In the genomic region with DNA sequence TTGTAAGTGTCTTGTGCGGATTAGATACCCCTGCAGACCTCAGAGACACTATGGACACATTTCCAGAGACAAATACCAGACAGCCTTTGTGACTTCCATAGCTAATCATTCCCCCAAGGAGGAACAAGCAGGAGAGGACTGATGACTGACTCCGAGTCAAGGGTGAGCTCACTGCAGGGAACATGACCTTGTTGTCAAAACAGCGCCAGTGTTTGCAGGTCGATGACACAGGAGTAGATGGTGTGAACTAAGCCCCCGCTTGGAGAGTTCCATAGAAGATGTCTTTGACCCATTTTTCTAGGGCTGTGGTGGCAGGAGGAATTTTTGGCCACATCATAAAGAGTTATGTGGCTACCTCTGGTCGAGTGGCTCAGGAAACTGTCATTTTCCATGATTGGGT, we compare ENCODE assay signal across 34 mouse cellular contexts. TPM values are rescaled to one million over a fixed set of nuclear protein-coding genes. Genes with fewer than 3 reads are reported as not detected.
A peak's percentile ranks its signal among the peaks of the same experiment; 100 is the strongest.
DNase-seq lines count a peak whose midpoint lies in the region; TF ChIP-seq lines count a peak whose summit lies in the region.
"Had no signal": no experiment of that assay in that cellular context is flagged by ENCODE, and none has a peak within 500 bp of the region (broad histone marks: within the 10 kb centered on the region; RNA-seq: fewer than 3 reads in every experiment).

No protein-coding gene starts in this region.

- no peaks in the 10 kb centered on the region for H3K36me3 ChIP-seq in CH12.LX (replicated peaks in 1 of 2; ENCODE audit: control insufficient read depth in 1 of 2, insufficient read depth in 1 of 2, low read length in 1 of 2)
- H3K36me3 ChIP-seq: embryonic facial prominence, embryonic 10.5 days; embryonic facial prominence, embryonic 13.5 days; forebrain, embryonic 12.5 days; forebrain, embryonic 15.5 days; heart, embryonic 10.5 days; heart, embryonic 13.5 days had no signal

- H3K27ac ChIP-seq in CH12.LX (ENCODE audit: insufficient read depth, low read depth): peak overlapping the region; percentile 97
- H3K27ac ChIP-seq: embryonic facial prominence, embryonic 10.5 days; embryonic facial prominence, embryonic 13.5 days; forebrain, embryonic 12.5 days; forebrain, embryonic 15.5 days; heart, adult 2 months; heart, embryonic 10.5 days; heart, embryonic 13.5 days; hindbrain, embryonic 14.5 days; hindbrain, postnatal 0 days had no signal

- no peaks in the 10 kb centered on the region for H3K9me3 ChIP-seq in CH12.LX (replicated peaks; ENCODE audit: low read length)
- H3K9me3 ChIP-seq: embryonic facial prominence, embryonic 10.5 days; embryonic facial prominence, embryonic 13.5 days; forebrain, embryonic 12.5 days; forebrain, embryonic 15.5 days; heart, embryonic 10.5 days; heart, embryonic 13.5 days had no signal

- H3K79me2 ChIP-seq in CH12.LX (replicated peaks; ENCODE audit: control insufficient read depth, extremely low read depth, insufficient read depth, poor library complexity, severe bottlenecking): no peaks in the 10 kb centered on the region

- no peak for TF ChIP-seq RAD21 in CH12.LX (IDR thresholded peaks at IDR 0.05; ENCODE audit: low read depth, low read length)

- TF ChIP-seq POLR2A in CH12.LX (IDR thresholded peaks at IDR 0.05; ENCODE audit: low read depth, low read length): no peak

- no peak overlapping the region for H3K9ac ChIP-seq in CH12.LX (ENCODE audit: insufficient read depth, low read depth)
- H3K9ac ChIP-seq: embryonic facial prominence, embryonic 13.5 days; forebrain, embryonic 12.5 days; forebrain, embryonic 15.5 days; heart, embryonic 13.5 days; hindbrain, embryonic 14.5 days had no signal

- peaks cover 68 to 91% of the 10 kb centered on the region in 2 experiments for H3K4me1 ChIP-seq in CH12.LX (ENCODE audit: control insufficient read depth in 1 of 2, insufficient read depth in 2 of 2)
- H3K4me1 ChIP-seq: embryonic facial prominence, embryonic 10.5 days; forebrain, embryonic 12.5 days; forebrain, embryonic 15.5 days had no signal

- peak overlapping the region in 1 of 3 experiments; percentile 29 for H3K4me3 ChIP-seq in CH12.LX (replicated peaks in 1 of 3; ENCODE audit: low read depth in 2 of 3, low read length in 2 of 3, poor library complexity in 1 of 3)
- H3K4me3 ChIP-seq: embryonic facial prominence, embryonic 10.5 days; embryonic facial prominence, embryonic 13.5 days; erythroblast, embryonic 14.5 days; forebrain, embryonic 12.5 days; forebrain, embryonic 15.5 days; heart, adult 2 months; heart, embryonic 10.5 days; heart, embryonic 13.5 days had no signal

- dilution Hi-C loops in CH12.LX (cut with MboI; ENCODE audit: extremely low pct_ligation_motif_present, extremely low pct_unique_long_range_greater_than_20kb, low sequenced_read_pairs): no loop called here

- TF ChIP-seq CTCF in CH12.LX (conservative IDR thresholded peaks at IDR 0.05 in 1 of 2, IDR thresholded peaks at IDR 0.05 in 1 of 2; ENCODE audit: low read depth in 2 of 2, low read length in 2 of 2): no peak

- in situ Hi-C loops in CH12.LX (cut with MboI; ENCODE audit: low pct_ligation_motif_present, low pct_unique_long_range_greater_than_20kb, low sequenced_read_pairs): loop anchor here (5.0 kb wide), 1 partner anchor 69 kb away; no protein-coding TSS in a partner anchor

- H3K4me2 ChIP-seq in CH12.LX (ENCODE audit: insufficient read depth, low read depth, poor library complexity, severe bottlenecking): no peak overlapping the region
- H3K4me2 ChIP-seq: embryonic facial prominence, embryonic 13.5 days; forebrain, embryonic 12.5 days; forebrain, embryonic 15.5 days; heart, embryonic 13.5 days; hindbrain, embryonic 14.5 days had no signal

- H3K27me3 ChIP-seq in CH12.LX (replicated peaks): no peaks in the 10 kb centered on the region
- H3K27me3 ChIP-seq: embryonic facial prominence, embryonic 13.5 days; forebrain, embryonic 12.5 days; forebrain, embryonic 15.5 days; Patski had no signal

- 0 out of 2 replicates have a peak, but pooled peaks have one; percentile 15 for TF ChIP-seq EP300 in CH12.LX (IDR thresholded peaks at IDR 0.05; ENCODE audit: low read length)

- peak; percentile 31 for DNase-seq in adrenal gland, adult 8-10 months
- no peak for DNase-seq in adrenal gland, postnatal 10 days
- DNase-seq in CH12.LX (ENCODE audit: extremely low read depth): no peak
- DNase-seq in Muller cell, postnatal 12 days (ENCODE audit: inconsistent ontology term): peak; percentile 82
- DNase-seq in heart, adult 18-20 months: no peak
- no peak for DNase-seq in thymus, postnatal 4 days
- DNase-seq: cerebellum, adult 18-20 months; cerebellum, adult 9-10 months; cerebellum, postnatal 25 days; gastrocnemius, postnatal 25 days; heart, adult 2 months; heart, postnatal 14 days; heart, postnatal 4 days; kidney, adult 18-20 months had no signal

TF ChIP-seq in CH12.LX, 34 proteins besides CTCF, POLR2A, EP300 and RAD21:
- TF ChIP-seq NRF1 (IDR thresholded peaks at IDR 0.05; ENCODE audit: low read depth, low read length): no peak
- TF ChIP-seq UBTF (IDR thresholded peaks at IDR 0.05; ENCODE audit: low read depth, low read length): no peak
- no peak for TF ChIP-seq CHD2 (IDR thresholded peaks at IDR 0.05; ENCODE audit: low read length)
- no peak for TF ChIP-seq JUN (IDR thresholded peaks at IDR 0.05; ENCODE audit: insufficient read depth, low read depth, low read length)
- no peak for TF ChIP-seq USF1 (IDR thresholded peaks at IDR 0.05; ENCODE audit: low read depth, low read length)
- no peak for TF ChIP-seq CHD1 (IDR thresholded peaks at IDR 0.05; ENCODE audit: low read depth, low read length)
- TF ChIP-seq ZMIZ1 (IDR thresholded peaks at IDR 0.05; ENCODE audit: low read depth, low read length): no peak
- no peak for TF ChIP-seq JUND (conservative IDR thresholded peaks at IDR 0.05; ENCODE audit: low read depth, low read length)
- TF ChIP-seq ETS1 (conservative IDR thresholded peaks at IDR 0.05; ENCODE audit: low read depth, low read length): no peak
- no peak for TF ChIP-seq BHLHE40 (IDR thresholded peaks at IDR 0.05; ENCODE audit: low read depth, low read length)
- no peak for TF ChIP-seq SMC3 (IDR thresholded peaks at IDR 0.05; ENCODE audit: low read depth, low read length)
- TF ChIP-seq MAX (IDR thresholded peaks at IDR 0.05; ENCODE audit: low read length): no peak
- TF ChIP-seq ZKSCAN1 (IDR thresholded peaks at IDR 0.05; ENCODE audit: borderline replicate concordance, low read depth, low read length): no peak
- TF ChIP-seq E2F4 (IDR thresholded peaks at IDR 0.05; ENCODE audit: insufficient replicate concordance, low read depth, low read length): no peak
- no peak for TF ChIP-seq TCF12 (IDR thresholded peaks at IDR 0.05; ENCODE audit: low read depth, low read length)
- no peak for TF ChIP-seq MAFK (IDR thresholded peaks at IDR 0.05; ENCODE audit: insufficient replicate concordance, low read length)

RNA-seq across cellular contexts. Expression of a gene that starts 33.4 kb away (rescaled TPM):
- not detected for total RNA-seq in adrenal gland, adult 8-10 months (2022)
- total RNA-seq in adrenal gland, postnatal 10 days (2021): not detected
- 1.9 and 2.6 TPM in 2 replicates for total RNA-seq in CH12.LX (2012; rRNA removed)
- total RNA-seq in CH12.LX (2014; rRNA removed): 1.4 and 2.4 TPM in 2 replicates
- 0.79 and 0.83 TPM in 2 replicates for polyA plus RNA-seq in CH12.LX (2012; ENCODE audit: insufficient read length, low read depth)
- not detected for total RNA-seq in heart, adult 18-20 months (2021)
- total RNA-seq: common myeloid progenitor, adult 5-6 weeks; ES-E14; gastrocnemius, adult 8-10 months; gastrocnemius, postnatal 25 days; heart, adult 2 months; heart, postnatal 14 days; heart, postnatal 4 days; hindbrain, postnatal 0 days had no signal
- polyA plus RNA-seq: C2C12; embryonic facial prominence, embryonic 10.5 days; embryonic facial prominence, embryonic 13.5 days; erythroblast, embryonic 14.5 days; forebrain, embryonic 12.5 days; forebrain, embryonic 15.5 days; gonadal fat pad, adult 2 months; heart, adult 2 months; heart, embryonic 10.5 days; heart, embryonic 13.5 days; heart, embryonic 16.5 days; hindbrain, embryonic 11.5 days; hindbrain, embryonic 14.5 days; hindbrain, postnatal 0 days had no signal

RNA-seq across cellular contexts. Expression of a gene that starts 51.0 kb away (rescaled TPM):
- total RNA-seq in adrenal gland, adult 8-10 months (2022): not detected
- total RNA-seq in adrenal gland, postnatal 10 days (2021): not detected
- total RNA-seq in CH12.LX (2012; rRNA removed) (2.7 and 4.8 TPM in 2 replicates), CH12.LX (2014; rRNA removed) (1.5 and 1.9 TPM in 2 replicates)
- 1.3 and 3.5 TPM in 2 replicates for polyA plus RNA-seq in CH12.LX (2012; ENCODE audit: insufficient read length, low read depth)
- total RNA-seq in heart, adult 18-20 months (2021): not detected
- total RNA-seq: common myeloid progenitor, adult 5-6 weeks; ES-E14; gastrocnemius, adult 8-10 months; gastrocnemius, postnatal 25 days; heart, adult 2 months; heart, postnatal 14 days; heart, postnatal 4 days; hindbrain, postnatal 0 days had no signal
- polyA plus RNA-seq: C2C12; CD4-positive, CD25-positive, alpha-beta regulatory T cell, adult 4 months; embryonic facial prominence, embryonic 10.5 days; embryonic facial prominence, embryonic 13.5 days; erythroblast, embryonic 14.5 days; forebrain, embryonic 12.5 days; forebrain, embryonic 15.5 days; gonadal fat pad, adult 2 months; heart, adult 2 months; heart, embryonic 10.5 days; heart, embryonic 13.5 days; heart, embryonic 16.5 days; hindbrain, embryonic 11.5 days; hindbrain, embryonic 14.5 days; hindbrain, postnatal 0 days; inflammation-experienced regulatory T-cells, adult 6 months; intestine, embryonic 16.5 days; Patski had no signal

Comparison
In these comparisons a context has a peak if more than half of its experiments do, and no peak if none do; other contexts are left out.
1. DNase-seq: peak in adrenal gland, adult 8-10 months (single experiment) and Muller cell, postnatal 12 days (single experiment); none in adrenal gland, postnatal 10 days (single experiment), CH12.LX (single experiment), heart, adult 18-20 months (0 of 2) and thymus, postnatal 4 days (single experiment).